Mouse (Mus musculus): Measurements from ENCODE around the gene Rflnb.

Rflnb gene

DNA sequence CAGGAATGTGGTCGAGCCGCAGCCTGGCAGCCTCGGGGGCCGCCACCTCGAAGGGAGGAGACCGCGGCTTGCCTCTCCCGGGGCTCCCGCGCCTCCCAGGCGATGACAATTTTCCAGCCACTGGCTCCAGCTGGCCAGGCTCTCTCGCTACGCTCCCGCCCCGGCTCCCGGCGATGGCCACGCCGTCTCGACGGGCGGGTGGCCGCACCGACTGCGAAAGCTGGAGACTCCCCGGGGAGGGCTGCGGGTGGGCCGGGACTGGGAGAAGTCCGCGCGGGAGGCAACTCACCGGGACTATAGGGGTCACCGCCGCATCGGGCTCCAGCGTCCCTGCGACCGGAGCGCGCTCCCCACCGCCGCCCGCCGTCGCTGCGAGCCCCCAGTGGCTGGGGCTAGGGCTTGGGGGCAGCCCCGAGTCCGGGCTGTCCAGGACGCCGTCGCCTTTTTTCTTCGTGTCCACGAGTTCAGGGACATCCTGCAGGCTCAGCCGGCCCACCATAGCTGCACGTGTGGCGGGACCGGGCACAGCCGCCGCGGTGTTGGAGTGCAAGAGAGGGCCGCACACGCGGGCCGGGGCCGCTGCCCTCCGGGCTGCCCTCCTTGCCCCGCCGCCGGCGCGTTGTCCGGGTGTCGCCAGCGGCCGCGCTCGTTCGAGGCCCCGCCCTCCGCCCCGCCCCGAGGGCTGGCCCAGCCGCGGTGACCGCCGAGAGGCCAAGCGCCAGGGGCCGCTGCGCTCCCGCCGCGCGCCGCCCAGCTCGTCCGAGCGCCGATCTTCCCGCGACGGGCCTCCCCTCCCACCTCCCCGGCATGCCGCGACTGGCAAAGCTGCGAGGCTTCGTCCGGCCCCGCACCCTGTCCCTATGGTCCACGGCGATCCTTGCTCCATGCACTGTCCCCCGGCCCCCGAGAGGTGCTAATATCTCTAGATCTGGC is at the start of gene Rflnb:
Gene Rflnb (minus strand): TSS at position 644 of the 933 bp plus-strand sequence.
- DNase-seq (ENCODE audit: low spot score in 2 of 2), result peak; percentile 63 to 77

DNA sequence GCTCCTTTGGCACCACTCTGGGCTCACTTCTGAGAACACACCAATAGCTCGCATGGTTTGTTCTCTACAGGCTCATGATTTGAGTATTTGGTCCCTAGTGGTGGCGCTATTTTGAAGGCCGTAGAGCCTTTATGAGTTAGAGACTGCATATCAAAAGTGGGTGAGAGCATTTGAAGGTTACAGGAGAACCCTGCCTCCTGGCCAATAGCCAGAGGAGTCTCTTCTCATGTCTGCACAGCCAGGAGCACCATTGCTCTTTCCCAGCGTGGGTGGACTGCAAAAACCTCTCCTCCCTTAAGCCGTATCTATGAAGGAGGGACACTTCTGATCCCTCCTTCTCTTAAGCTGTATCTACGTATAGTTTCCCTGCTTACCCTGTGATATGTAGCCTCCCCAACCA is 49.8 kb upstream of the Rflnb start:
- DNase-seq (ENCODE audit: low spot score in 2 of 2), result no peak

DNA sequence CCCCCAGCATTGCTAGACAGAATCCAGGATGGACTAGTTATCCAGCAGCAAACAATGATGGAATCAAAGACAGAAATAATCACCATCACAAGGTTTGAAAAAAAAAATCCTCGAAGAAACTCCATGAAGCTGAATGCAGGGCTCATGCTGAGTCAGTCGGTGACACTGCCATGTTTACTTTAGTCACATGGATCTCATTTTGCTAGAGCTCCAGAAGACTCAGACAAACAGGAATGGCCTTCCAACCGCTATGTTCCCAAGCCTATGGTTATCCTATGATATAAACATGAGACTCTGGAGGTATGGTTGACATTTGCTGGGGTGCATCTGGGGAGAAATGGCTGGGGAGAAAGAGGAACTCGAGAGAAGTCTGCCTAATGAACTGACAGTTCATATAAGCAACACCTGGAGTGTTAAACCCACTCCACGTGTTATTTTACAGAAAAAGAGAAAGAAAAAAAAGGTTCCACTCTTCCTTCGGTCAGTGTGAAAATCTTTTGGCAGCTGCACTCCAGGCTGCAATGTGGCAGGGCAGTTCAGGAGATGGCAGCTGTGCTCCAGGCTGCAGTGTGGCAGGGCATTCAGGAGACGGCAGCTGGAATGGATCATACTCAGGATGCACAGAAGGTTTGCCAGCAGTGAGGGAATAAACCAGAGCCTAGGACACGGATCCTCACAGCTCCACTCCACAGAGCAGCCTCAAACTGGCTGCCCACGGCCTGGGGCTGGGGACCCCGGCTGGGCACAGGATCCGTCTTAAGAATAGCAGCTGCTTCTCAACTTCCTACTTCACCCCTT is 46.9 kb upstream of the Rflnb start:
- DNase-seq (ENCODE audit: low spot score in 2 of 2), result no peak

DNA sequence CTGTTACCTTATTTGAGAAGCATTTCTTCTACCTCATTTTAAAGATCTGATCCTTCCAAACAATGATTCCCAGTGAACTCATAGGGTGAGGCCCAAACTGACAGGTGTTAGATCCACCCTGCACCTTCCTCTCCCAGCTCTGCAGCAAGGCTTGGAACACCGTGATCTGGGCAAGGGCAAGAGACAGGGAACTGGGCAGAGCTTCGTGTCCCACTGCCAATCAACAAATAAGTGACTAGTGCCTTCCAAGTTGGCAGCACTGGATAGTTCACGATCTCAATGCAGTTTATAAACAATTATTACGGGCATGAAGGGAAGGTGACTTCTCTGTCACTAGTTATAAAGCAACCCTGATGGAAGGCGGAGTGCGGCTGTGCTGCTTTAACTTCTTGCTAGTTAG is 42.2 kb upstream of the Rflnb start:
- DNase-seq (ENCODE audit: low spot score in 2 of 2), result no peak

DNA sequence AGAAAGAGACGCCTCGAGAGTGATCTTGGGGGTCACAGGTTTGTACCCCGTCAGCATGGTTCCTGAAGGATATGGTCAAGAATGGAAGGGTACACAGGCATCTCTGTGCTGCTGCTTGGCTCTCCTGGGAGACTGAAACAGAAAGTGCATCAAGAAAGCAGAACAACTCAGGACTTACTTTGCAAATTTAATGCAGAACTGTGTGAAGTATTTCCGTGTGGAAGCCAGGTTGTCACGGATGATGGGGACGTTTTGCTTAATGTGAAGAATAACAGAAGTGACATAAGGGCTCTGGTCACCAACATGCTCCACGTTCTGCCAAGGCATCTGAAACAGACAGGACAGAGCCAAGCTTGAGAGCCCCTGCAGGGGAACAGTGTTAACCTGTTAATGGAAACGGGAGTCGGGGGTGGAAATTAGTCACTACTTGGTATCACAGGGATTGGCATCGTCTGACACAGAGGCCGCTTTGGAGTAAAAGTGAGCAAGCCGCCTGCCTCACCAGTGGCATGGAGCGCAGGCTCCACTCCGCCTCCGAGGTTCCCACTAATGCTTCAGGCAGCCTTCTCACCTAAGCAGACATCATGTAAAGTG is 39.1 kb upstream of the Rflnb start:
- DNase-seq (ENCODE audit: low spot score in 2 of 2), result no peak

DNA sequence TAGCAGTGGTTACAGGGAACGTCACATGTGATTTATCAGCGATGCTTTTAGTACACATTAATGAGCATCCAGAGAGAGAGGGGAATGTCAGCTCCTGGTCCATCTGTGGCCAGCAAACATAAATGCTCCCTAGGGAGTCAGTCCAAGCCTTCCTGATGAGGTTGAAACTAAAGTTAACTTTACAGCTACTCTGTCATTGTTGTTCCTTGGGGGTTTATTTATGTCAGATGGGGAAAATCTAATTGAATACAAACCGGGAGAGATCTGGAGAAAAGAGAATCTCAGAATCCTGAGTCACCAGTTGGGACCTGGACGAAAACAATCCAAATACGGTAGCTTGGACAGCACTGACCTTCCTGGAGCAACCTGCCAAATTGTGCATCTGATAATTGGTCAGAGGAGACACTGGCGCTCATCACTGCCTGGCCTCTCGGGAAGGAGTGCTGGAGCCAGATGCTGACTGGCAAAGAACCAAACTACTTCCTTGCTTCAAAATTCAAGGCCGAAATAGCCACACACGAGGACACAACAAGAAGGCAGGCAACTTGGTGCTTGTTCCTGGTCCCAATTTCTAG is 38.0 kb upstream of the Rflnb start:
- DNase-seq (ENCODE audit: low spot score in 2 of 2), result no peak

DNA sequence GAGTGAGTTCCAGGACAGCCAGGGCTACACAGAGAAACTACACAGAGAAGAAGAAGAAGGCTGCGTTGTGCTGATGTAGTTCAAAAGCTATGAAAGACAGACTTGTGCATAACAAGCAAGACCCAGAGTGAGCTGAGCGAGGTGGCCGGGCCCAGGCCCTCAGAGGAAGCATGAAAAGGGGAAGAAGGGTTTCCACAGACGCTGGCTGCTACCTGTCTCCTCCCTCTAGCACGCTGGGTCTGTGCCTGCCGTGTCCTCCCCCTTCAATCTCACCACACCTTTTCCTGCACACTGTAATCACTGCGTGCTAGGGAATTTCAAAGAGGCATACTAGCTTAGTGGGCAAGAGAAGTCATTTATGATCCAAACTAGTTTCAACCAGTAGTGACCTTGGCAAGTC is 36.8 kb upstream of the Rflnb start:
- DNase-seq (ENCODE audit: low spot score in 2 of 2), result no peak

DNA sequence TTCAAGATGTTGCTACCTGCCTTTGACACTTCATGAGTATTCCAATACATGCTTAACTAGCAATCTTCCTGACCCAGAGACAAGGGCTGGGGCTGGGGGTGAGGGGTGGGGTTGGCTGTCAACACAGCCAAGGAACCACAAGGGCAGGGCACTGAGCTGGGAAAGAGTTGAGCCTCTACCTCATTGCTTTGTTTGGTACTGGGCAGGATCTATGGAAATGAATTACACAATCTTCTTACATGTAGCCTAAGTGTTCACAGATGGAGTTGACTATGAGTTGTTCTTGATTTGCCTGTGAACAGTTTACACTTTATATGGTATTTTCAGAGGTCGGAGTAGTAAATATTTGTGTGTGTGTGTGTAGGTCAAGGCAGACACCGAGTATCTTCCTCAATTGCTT is 33.3 kb upstream of the Rflnb start:
- DNase-seq (ENCODE audit: low spot score in 2 of 2), result no peak

DNA sequence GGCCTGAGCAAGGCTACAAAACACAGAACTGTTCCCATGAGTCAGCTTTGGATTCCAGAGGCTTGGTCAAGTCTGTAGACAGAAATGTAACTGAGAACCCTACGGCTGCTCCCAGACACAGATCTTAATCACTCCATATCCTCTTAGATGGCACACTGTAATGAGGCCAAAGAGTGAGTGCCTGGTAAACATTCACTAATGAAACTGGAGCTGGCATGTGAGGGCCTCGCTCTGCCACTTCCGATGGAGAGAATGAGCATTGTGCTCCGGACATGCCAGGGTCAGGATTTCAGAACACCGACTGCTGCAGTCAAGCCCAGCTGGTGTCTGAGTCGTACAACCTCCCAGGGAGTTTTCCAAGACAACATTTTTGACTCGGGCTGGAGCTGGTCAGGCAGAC is 32.4 kb upstream of the Rflnb start:
- no peak for DNase-seq (ENCODE audit: low spot score in 2 of 2)

DNA sequence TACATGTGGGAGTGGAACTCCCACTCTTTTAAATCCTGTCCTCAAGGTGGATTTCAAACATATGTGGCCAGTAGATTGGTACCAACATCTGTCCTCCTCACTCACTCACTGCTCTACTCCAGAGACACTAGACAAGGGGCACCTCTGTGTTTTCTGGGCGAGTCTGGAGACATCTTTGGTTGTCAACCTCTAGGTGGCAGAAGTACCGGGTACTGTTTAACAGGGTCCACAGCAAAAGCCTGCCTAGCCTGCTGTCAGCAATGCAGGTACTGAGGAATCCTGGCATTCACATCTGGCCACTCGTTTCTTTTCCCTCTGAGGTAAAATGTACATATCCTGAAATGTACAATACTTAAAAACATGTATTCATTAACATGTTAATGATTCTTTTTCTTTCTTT is 28.9 kb upstream of the Rflnb start:
- DNase-seq (ENCODE audit: low spot score in 2 of 2), result no peak

DNA sequence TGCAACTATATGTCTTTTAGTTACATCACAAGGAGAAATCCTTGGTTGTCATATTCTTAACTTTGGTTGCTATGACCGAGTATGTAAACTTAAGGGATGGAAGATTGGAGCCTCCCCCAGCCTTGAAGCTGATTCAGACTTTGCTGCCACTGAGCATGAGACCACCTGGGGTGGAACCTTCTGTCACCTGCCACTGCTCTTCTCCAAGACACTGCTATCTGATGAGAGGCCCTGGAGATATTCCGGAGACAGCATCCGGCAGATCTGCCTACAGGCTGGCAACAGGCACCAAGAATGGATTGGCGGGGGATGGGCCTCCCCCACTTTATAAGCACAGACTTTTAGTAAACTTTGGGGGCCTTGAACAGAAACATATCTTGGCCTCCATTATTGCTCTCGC is 24.9 kb upstream of the Rflnb start:
- DNase-seq (ENCODE audit: low spot score in 2 of 2), result no peak

DNA sequence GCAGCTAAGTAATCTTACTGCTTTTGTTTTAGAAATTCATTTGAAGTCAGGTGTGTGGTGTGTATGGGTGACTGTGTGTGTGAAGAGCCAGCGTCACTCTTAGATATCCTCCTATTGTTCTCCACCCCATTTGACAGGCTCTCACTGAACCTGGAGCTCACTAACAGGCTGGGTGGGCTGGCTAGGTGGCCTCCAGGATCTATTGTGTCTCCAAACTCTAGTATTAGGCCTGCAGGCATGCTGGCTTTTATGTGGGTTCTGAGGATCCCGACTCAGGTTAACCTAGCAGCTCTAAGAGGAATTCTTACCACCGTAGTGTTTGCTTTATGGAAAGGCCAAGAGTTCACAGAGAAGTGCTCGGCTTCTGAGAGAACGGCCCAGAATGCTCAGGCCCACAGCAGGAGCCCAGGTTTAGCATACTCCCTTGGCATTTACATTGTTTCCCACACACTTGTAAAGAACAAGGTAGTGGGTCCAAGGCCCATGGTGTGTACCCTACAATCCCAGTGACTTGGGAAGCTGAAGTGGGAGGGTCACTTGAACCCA is 23.5 kb upstream of the Rflnb start:
- no peak for DNase-seq (ENCODE audit: low spot score in 2 of 2)

DNA sequence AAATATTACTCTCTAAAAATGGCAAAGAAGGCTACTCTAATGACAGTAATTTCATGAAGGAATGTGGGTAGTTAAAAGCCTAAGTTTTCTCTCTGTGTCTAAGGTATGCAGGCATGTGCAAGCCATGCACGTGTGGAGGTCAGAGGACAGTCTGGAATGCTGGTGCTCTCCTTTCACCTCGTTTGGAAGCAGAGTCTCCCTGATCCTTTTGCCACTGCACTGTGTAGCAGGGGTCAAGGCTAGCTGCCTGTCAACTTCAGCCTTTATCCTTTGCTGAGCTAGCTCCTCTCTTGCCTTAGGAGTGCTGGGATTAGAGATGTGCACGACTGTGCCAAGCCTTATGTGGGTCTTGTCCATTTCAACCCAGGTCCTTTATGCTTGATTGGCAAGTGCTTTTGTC is 22.9 kb upstream of the Rflnb start:
- no peak for DNase-seq (ENCODE audit: low spot score in 2 of 2)

DNA sequence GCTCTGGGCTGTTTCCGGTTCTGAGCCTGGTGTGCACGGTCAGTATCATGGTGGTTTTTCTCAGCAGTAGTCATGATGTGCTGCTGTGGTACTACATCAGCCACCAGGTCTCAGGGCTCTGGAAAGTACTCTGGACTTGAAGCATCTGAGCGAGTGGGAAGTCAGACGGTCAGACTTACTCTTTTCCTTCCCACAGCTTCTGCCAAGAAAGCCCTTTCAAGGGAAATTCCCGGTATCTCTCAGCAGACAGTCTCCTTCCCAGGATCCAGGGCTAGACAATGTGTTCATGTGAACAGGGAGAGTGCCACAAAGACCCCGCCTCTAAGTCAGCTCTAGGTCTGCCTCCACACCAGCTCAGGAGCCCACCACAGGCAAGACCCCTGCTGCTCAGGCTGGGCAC is 17.8 kb upstream of the Rflnb start:
- DNase-seq (ENCODE audit: low spot score in 2 of 2), result no peak

DNA sequence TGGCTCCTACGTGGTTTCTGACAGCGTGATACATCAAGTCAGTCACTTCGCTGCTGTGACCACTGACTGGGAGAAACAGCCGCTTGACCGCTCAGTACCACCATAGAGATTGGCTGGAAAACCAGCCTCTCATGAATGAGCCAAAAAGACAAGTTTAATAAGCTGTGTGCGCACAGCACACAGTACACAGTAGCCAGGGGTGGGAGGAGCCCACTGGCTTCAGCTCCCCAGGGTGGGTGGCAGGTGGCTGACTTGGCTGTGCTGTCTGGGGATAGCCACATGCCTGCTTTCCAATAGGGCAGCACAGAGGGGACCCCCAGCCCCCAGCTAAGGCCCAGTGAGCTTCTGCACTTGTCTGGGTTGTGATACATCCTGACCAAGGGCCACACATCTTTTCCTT is 16.9 kb upstream of the Rflnb start:
- no peak for DNase-seq (ENCODE audit: low spot score in 2 of 2)

DNA sequence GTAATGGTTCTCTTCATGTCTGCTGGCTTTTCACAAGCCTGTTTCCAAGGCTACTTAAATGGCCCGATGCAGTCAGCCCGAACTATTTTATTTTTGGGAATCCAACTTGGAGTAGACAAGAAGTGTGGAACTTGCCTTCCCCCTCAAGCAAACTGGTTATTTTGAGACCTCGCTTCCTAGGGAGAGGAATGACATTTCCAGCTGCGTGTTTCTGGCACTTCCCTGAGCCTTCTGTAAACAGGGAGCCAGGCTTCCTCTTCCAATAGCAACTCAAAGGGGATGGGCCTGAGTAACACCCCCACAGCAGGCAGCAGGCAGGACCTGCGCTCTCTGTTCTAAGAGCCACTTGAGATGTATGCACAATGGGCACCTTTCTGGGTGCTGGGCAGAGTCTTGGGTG is 15.3 kb upstream of the Rflnb start:
- DNase-seq (ENCODE audit: low spot score in 2 of 2), result peak; percentile 73 to 86

DNA sequence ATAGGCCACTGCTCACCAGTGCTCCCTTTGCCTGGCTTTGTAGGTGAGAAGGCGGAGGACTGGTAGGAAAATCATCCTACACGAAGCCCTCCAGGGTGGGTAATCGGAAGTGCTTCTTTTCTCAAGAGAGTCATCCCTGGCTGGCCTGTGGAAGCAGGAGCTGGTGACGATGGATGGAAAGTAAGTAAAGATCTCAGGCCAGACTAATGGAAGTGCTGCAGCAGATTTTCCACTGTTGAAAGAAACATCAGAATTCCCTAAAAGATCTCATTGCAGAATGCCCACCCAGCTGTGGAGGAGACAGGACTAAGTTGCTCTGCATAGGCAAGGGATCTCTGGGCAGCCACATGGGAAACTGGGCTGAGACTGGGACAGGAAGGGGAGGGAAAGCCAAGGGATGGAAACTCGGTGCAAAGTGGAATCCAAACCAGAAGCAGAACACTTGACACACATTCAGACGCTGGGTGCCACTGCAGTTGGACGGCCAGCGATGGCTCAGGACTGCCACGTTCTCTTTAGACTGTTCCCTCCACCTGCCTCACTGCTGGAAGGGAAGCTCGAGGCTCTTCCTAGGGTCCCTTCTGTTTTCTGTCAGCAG is 14.6 kb upstream of the Rflnb start:
- no peak for DNase-seq (ENCODE audit: low spot score in 2 of 2)

DNA sequence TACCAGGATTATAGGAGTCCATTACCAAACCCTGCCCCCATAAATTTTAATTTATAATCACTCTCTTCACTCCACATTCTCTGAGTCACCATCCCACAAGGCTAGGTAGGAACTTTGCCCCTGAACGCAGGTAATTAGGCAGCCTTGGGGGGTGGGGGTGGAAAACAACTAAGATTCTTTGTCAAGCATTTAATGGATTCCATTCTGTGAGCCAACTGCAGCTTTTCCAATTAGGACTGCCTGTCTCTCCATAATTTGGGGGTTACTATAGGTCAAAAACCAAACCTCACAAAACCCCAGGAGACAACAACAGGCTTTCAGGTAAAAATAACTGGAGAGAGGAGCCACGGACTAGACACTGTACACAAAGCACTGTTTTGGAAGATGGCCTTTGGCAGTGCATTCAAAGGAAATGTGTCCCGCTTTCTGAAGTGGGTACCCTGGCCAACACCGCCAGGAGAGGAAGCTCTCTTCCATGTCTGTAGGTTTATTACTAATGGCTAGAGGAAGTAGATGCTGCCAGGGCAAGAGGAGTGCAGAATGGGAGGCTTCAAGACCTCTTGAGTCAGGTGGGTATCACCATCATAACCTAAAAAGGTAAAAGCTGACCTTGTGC is 13.3 kb upstream of the Rflnb start:
- DNase-seq (ENCODE audit: low spot score in 2 of 2), result no peak

DNA sequence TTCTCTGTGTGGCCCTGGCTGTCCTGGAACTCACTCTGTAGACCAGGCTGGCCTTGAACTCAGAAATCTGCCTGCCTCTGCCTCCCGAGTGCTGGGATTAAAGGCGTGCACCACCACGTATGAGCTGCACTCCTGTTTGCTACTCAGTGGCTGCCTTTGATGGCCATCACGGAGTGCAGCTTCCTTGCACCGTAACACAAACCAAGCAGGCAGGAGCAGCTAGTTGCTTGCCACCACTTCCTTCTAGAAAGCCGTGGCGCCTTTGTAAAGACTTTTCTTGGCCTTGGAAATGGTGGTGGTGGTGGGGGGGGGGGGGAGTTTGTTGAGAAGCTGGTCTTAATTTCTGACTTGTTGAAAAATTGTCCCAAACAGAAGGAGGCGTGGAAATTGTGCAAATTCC is 12.5 kb upstream of the Rflnb start:
- no peak for DNase-seq (ENCODE audit: low spot score in 2 of 2)

DNA sequence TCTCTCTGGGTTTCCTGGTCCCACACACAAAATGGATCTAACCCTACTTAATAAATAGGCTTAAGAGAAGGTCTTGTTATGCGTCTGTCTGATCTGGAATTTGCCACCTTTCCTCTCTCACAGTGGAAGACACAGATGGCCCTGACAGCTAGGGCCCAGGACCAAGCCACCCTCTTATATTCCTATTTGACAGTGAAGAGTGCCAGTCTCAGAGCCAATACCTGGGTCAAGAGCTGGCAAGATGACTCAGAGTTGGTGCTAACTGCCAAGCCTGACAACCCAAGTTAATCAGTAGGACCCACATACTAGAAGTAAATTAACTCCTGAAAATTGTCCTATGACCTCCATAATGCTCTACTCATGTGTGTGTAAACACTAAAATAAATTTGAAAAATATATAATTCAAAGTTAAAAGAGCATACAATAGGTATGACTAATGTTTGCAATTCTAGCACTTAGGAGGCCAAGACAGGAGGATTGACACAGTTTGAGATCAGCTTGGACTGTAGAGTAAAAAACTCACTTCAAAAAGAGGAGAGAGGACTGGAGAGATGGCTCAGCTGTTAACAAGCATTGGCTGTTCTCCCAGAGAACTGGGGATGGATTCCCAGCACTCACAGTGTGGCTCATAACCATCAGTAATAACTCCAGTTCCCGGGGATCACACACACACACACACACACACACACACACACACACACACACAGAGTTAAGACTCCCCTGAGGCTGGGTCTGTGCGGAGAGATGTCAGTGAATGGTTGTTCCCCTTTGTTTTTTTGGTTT is 11.9 kb upstream of the Rflnb start:
- DNase-seq (ENCODE audit: low spot score in 2 of 2), result no peak

All from right cerebral cortex, postnatal 10 days (tissue).